ENCODE assay signal across 8 mouse cellular contexts in genomic region chr1:59487651-59488051, GRCm38 (mm10). TPM values are rescaled to one million over a fixed set of nuclear protein-coding genes. Genes with fewer than 3 reads are reported as not detected.
A peak's percentile ranks its signal among the peaks of the same experiment; 100 is the strongest.
DNase-seq lines count a peak whose midpoint lies in the region; ATAC-seq and TF ChIP-seq lines count a peak whose summit lies in the region.

No protein-coding gene starts in this region.

- peaks cover 70% of the 10 kb centered on the region for H3K4me1 ChIP-seq in limb, embryonic 13.5 days

- H3K9me3 ChIP-seq in limb, embryonic 13.5 days = no peaks in the 10 kb centered on the region

- peak overlapping the region; percentile 56 for H3K9ac ChIP-seq in limb, embryonic 13.5 days

- peak; percentile 75 for ATAC-seq in erythroid progenitor cell, adult 5-6 weeks (replicated peaks; ENCODE audit: low FRiP score, poor library complexity, severe bottlenecking)
- ATAC-seq in hematopoietic stem cell, adult 5-6 weeks (replicated peaks in 1 of 2; ENCODE audit: insufficient read depth in 1 of 2, low FRiP score in 2 of 2, low TSS enrichment in 1 of 2, low read depth in 1 of 2, poor library complexity in 2 of 2, severe bottlenecking in 2 of 2) = peak; percentile 57 to 63; a peak in 3 of 4 replicates
- ATAC-seq in limb, embryonic 13.5 days (ENCODE audit: low FRiP score, low read depth) = no peak

- intact Hi-C loops in left cerebral cortex, adult 2 months (cut with DNase I) = no loop called here

- peak overlapping the region; percentile 61 for H3K27ac ChIP-seq in limb, embryonic 13.5 days
- H3K27ac ChIP-seq in left cerebral cortex, adult 2 months = no peak overlapping the region

- no peak for TF ChIP-seq CTCF in left cerebral cortex, adult 2 months (IDR thresholded peaks at IDR 0.05)

- no peaks in the 10 kb centered on the region for H3K27me3 ChIP-seq in limb, embryonic 13.5 days

- H3K36me3 ChIP-seq in limb, embryonic 13.5 days = peaks cover 25% of the 10 kb centered on the region

- DNase-seq in urinary bladder, adult 2 months (ENCODE audit: low spot score) = peak; percentile 46
- DNase-seq in urinary bladder, postnatal 4 days (ENCODE audit: low spot score in 2 of 2) = no peak
- DNase-seq in neural tube, embryonic 10.5 days (ENCODE audit: extremely low spot score, low spot score) = peak; percentile 50
- DNase-seq in left cerebral cortex, adult 2 months (ENCODE audit: extremely low spot score in 1 of 2, low spot score in 2 of 2) = no peak
- DNase-seq in frontal cortex, adult 2 months (ENCODE audit: extremely low spot score in 1 of 2, low spot score in 1 of 2) = no peak

- 11% methylated on average over 10 of the region's 10 CpGs for WGBS in limb, embryonic 13.5 days

- H3K4me3 ChIP-seq in limb, embryonic 13.5 days = peak overlapping the region; percentile 29
- no peak overlapping the region for H3K4me3 ChIP-seq in left cerebral cortex, adult 2 months

- H3K4me2 ChIP-seq in limb, embryonic 13.5 days (replicated peaks) = peak overlapping the region; percentile 59

RNA-seq across cellular contexts. Expression of gene Fzd7, which starts 5.4 kb away (rescaled TPM):
- polyA plus RNA-seq in urinary bladder, adult 2 months (2012; rRNA removed) = 33.0 and 44.9 TPM in 2 replicates
- total RNA-seq in erythroid progenitor cell, adult 5-6 weeks (2015; ENCODE audit: low replicate concordance) = 1.1 and 5.4 TPM in 2 replicates
- total RNA-seq in erythroid progenitor cell, adult 5-6 weeks (2017; ENCODE audit: low replicate concordance) = 0.45 and 0.77 TPM in 2 replicates
- 5.0 and 6.9 TPM in 2 replicates for total RNA-seq in hematopoietic stem cell, adult 5-6 weeks (2017)
- polyA plus RNA-seq in limb, embryonic 13.5 days (2015; fragmentation: Nextera tagmentation; extraction: Ambion mirVana) = 12.8 and 13.4 TPM in 2 replicates
- 1 to 10 TPM; 5.0 to 7.9 TPM for total RNA-seq in left cerebral cortex, adult 2 months (2021)
- polyA plus RNA-seq in frontal cortex, adult 2 months (2012; rRNA removed) = 3.6 and 4.8 TPM in 2 replicates

RNA-seq across cellular contexts. Expression of gene Gm973, which starts 28.4 kb away (rescaled TPM):
- 31.4 and 38.5 TPM in 2 replicates for polyA plus RNA-seq in urinary bladder, adult 2 months (2012; rRNA removed)
- total RNA-seq in erythroid progenitor cell, adult 5-6 weeks (2015; ENCODE audit: low replicate concordance) = not detected in 2 replicates
- 1.9 TPM in 1 of 2 replicates, not detected in the other for total RNA-seq in erythroid progenitor cell, adult 5-6 weeks (2017; ENCODE audit: low replicate concordance)
- 20.3 and 48.0 TPM in 2 replicates for total RNA-seq in hematopoietic stem cell, adult 5-6 weeks (2017)
- 0.45 and 1.4 TPM in 2 replicates for polyA plus RNA-seq in limb, embryonic 13.5 days (2015; fragmentation: Nextera tagmentation; extraction: Ambion mirVana)
- 10 to 100 TPM in 1 of 2 experiments, 1 to 10 TPM in 1; 9.1 to 14.9 TPM for total RNA-seq in left cerebral cortex, adult 2 months (2021)
- polyA plus RNA-seq in frontal cortex, adult 2 months (2012; rRNA removed) = 7.8 and 9.2 TPM in 2 replicates

Comparison
In these comparisons a context has a peak if more than half of its experiments do, and no peak if none do; other contexts are left out.
1. DNase-seq: peak in urinary bladder, adult 2 months (single experiment) and neural tube, embryonic 10.5 days (single experiment); none in urinary bladder, postnatal 4 days (0 of 2), left cerebral cortex, adult 2 months (0 of 2) and frontal cortex, adult 2 months (0 of 2).